Mouse (Mus musculus): ENCODE measurements at regions not wholly inside any gene's neighbourhood (a gene's known extent, or its start where the extent isn't known, plus 50 kb on each side); places are given as distances from the start of the nearest gene placed in this dataset.

DNA sequence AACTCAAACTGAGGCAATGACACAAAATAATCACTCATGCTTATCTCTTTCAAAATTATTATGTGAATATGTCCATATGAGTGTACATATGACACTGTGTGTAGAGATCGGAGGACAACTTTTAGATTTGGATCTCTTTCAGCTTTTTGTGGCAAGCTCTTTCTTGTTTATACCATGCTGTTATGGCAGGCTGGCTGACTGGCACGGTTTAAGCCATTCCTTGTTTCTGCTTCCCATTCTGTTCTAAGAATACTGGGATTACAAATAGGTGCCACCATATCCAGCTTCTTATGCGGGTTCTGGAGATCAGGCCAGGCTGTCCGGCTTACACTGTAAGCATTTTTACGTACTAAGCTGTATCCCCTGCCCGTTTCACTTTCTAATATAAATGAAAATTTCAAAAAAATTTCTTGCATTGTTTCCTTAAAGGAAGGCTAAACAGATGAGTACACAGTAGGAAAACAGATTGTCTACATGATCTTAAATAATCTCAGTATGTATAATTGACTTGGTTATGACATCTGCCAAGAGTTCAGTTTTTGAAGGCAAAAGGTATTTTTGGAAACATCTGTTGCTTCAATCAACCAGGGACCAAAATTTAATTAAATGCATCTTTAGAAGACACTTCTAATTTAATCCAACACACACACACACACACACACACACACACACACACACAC is 171.6 kb upstream of the Ufl1 start:
- TF ChIP-seq CTCF (IDR thresholded peaks at IDR 0.05; ENCODE audit: low read depth), result no peak
- TF ChIP-seq EP300 (IDR thresholded peaks at IDR 0.05; ENCODE audit: low read depth), result no peak

All from liver, postnatal 0 days (tissue).